Mouse (Mus musculus): Measurements from ENCODE around the gene Rgr. TPM values are rescaled to one million over a fixed set of nuclear protein-coding genes. Genes with fewer than 3 reads are reported as not detected.

The Rgr gene
- not detected in 2 replicates for polyA plus RNA-seq (2012; ENCODE audit: low replicate concordance)

GRCm38 (mm10) chr14:37048914-37049410 lies at the start of gene Rgr:
Gene Rgr, minus strand, starts transcription at chr14:37048964.

GRCm38 (mm10) chr14:37097956-37098530 lies 49.3 kb upstream of the Rgr start, which contains the start of gene Cdhr1:
Gene Cdhr1, minus strand, starts transcription at chr14:37098347.

GRCm38 (mm10) chr14:37067629-37068028 lies 18.9 kb upstream of the Rgr start, which contains the start of gene Lrit2:
Gene Lrit2, plus strand, starts transcription at chr14:37067929.

Other genes starting within 250 kb of the Rgr start
- gene Ccser2, start 80.2 kb downstream of the Rgr start, polyA plus RNA-seq (2012; ENCODE audit: low replicate concordance), result 0.59 and 0.92 TPM in 2 replicates
- gene Lrit1, start 5.9 kb upstream of the Rgr start, polyA plus RNA-seq (2012; ENCODE audit: low replicate concordance), result not detected in 2 replicates
- not detected in 2 replicates for gene Lrit2, start 19.0 kb upstream of the Rgr start, polyA plus RNA-seq (2012; ENCODE audit: low replicate concordance)
- 0.08 TPM in 1 of 2 replicates, not detected in the other for gene Cdhr1, start 49.4 kb upstream of the Rgr start, polyA plus RNA-seq (2012; ENCODE audit: low replicate concordance)
- 0.25 TPM in 1 of 2 replicates, not detected in the other for gene 2610528A11Rik, start 65.1 kb upstream of the Rgr start, polyA plus RNA-seq (2012; ENCODE audit: low replicate concordance)
- 24.5 and 24.6 TPM in 2 replicates for gene Ghitm, start 86.3 kb upstream of the Rgr start, polyA plus RNA-seq (2012; ENCODE audit: low replicate concordance)